Mouse (Mus musculus): ENCODE results near the gene Art1.

DNA sequence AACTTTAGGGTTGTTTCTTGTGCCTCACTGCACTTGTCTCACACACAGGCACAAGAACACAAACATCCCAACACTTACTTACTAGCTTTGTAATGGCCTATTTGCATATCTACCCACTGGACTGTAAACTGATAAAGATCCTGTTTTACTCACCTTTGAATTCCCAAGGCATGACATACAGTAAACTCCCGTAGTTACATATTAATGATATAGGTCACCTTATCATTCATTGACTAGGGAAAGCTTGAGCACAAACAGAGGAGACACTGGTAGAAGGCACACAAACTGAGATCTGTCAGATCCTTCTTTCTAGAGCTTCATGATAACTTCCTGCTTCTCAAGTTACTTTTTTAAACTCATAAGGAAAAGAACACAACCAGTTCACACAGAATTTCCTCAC lies 39.3 kb upstream of the Art1 start:
- TF ChIP-seq CTCF (IDR thresholded peaks at IDR 0.05; ENCODE audit: extremely low read depth, insufficient read depth, low read length) (no peak), POLR2A (IDR thresholded peaks at IDR 0.05; ENCODE audit: extremely low read depth, insufficient read depth, low read length) (no peak)
